Mouse (Mus musculus) heart, adult 2 months (tissue): ENCODE results near the gene Tnk2. TPM values are rescaled to one million over a fixed set of nuclear protein-coding genes. Genes with fewer than 3 reads are reported as not detected.

Experiments
- DNase-seq, 2 experiments: peaks; one replicate each; pipeline ENCODE4 v3.0.0; 2021
- H3K27ac ChIP-seq: fragments of 200-600 bp; 2 replicates; pipeline ENCODE4 v1.8.1; 2022
- H3K27me3 ChIP-seq: fragments of 200-500 bp; 2 replicates; pipeline ENCODE4 v1.6.1; 2012; ENCODE audit warnings: mild to moderate bottlenecking, low read length, inconsistent platforms, mixed read lengths; ENCODE audit not compliant: control insufficient read depth, insufficient read depth
- H3K36me3 ChIP-seq: fragments of 200-500 bp; 2 replicates; pipeline ENCODE4 v1.6.1; 2012; ENCODE audit warnings: low read length, inconsistent platforms; ENCODE audit not compliant: control insufficient read depth, insufficient read depth
- H3K4me1 ChIP-seq: fragments of 200-500 bp; 2 replicates; pipeline ENCODE4 v1.6.1; 2011; ENCODE audit warnings: low read length; ENCODE audit not compliant: control insufficient read depth, insufficient read depth
- H3K4me3 ChIP-seq: fragments of 200-600 bp; 2 replicates; pipeline ENCODE4 v1.8.1; 2022
- H3K79me2 ChIP-seq: fragments of 200-500 bp; replicated peaks from 2 replicates; pipeline ENCODE4 v1.6.1; 2012; ENCODE audit warnings: mild to moderate bottlenecking, inconsistent platforms, low read length, moderate library complexity, mixed read lengths; ENCODE audit not compliant: control insufficient read depth, insufficient read depth
- H3K9ac ChIP-seq: fragments of 200-500 bp; 2 replicates; pipeline ENCODE4 v1.6.1; 2012; ENCODE audit warnings: low read depth, mild to moderate bottlenecking, control low read depth, inconsistent platforms, low read length, mixed read lengths
- CTCF ChIP-seq: fragments of 200-600 bp; IDR thresholded peaks from 2 replicates; pipeline ENCODE4 v1.8.1; 2022; ENCODE audit warnings: antibody characterized with exemption, mild to moderate bottlenecking, moderate library complexity
- EP300 ChIP-seq: fragments of 200-500 bp; IDR thresholded peaks from 2 replicates; pipeline ENCODE4 v1.6.1; 2011; ENCODE audit warnings: low read depth, low read length, control low read depth; ENCODE audit not compliant: insufficient read depth
- POLR2A ChIP-seq: fragments of 200-500 bp; IDR thresholded peaks from 2 replicates; pipeline ENCODE4 v1.6.1; 2011; ENCODE audit warnings: mild to moderate bottlenecking, low read depth, low read length, control low read depth; ENCODE audit not compliant: insufficient read depth
- WGBS: fragments of 180-500 bp; shearing (Covaris S2); methylation state at CpG from one replicate; pipeline ENCODE4 v1.1.7; 2018; 5-methylcytosine and 5-hydroxymethylcytosine counted together
- intact Hi-C: fragments of 180-260 bp; cut with DNase I; formaldehyde crosslinking; loops from one replicate; pipeline ENCODE4 v1.15.1; 2025
- polyA plus RNA-seq: library from polyadenylated mRNA; depleted of rRNA; stranded (reverse); fragments of >200 nt; gene quantifications from 2 replicates; pipeline ENCODE4 v1.2.3, GENCODE M21; 2012
- total RNA-seq, 2 experiments: library from RNA; stranded (reverse); gene quantifications; 2 replicates each; pipeline ENCODE4 v1.2.3; 2021

Gene Tnk2
- total and polyA plus RNA-seq, 3 experiments: 17.8 to 37.0 (median 19.6) TPM

DNA sequence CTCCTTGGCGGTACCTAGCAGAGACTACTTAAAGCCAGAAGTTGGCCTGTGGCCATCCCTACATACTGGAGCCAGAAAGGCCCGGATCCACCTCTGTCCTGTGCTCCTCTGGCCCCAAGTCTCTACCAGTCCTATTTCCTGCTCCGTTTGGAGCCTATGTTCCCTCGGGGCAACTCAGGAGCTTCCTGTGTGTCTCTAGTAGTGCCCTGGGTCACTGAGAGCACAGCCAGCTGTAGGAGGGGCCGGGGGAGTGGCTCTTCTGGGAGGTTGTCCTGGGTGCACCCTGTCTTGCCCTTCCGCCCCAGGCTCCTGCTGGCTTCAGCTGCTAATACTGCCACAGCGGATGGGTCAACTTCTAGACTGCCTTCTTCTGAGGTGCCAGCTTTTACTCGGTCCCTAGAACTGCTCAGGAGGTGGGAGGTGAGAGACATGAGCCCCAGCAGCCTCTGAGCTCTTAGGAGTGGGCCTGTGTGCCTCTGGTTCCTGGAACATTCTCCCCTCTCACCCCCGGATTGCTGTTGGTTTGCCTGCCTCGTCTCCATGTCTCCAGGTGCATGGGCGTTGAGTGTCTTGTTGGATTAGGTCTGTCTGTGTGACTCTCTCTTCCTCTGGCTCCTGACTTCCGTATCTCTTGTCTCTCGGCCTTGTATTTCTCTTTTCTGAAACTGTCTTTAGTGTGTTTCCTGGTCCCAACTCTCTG is 29.3 kb downstream of the Tnk2 start:
- no peak overlapping the region for H3K4me3 ChIP-seq
- no peak for TF ChIP-seq CTCF
- TF ChIP-seq EP300: no peak
- TF ChIP-seq POLR2A: no peak
- H3K4me1 ChIP-seq: peaks cover 9% of the 10 kb centered on the region; the same call in 1 of the 2 replicates
- DNase-seq: peak; percentile 57 to 65
- peak overlapping the region; percentile 65 for H3K27ac ChIP-seq
- H3K79me2 ChIP-seq: no peaks in the 10 kb centered on the region
- WGBS: 55% methylated on average over 13 of the region's 13 CpGs
- no peaks in the 10 kb centered on the region for H3K27me3 ChIP-seq
- H3K36me3 ChIP-seq: no peaks in the 10 kb centered on the region
- no peak overlapping the region for H3K9ac ChIP-seq
- intact Hi-C loops: no loop called here

DNA sequence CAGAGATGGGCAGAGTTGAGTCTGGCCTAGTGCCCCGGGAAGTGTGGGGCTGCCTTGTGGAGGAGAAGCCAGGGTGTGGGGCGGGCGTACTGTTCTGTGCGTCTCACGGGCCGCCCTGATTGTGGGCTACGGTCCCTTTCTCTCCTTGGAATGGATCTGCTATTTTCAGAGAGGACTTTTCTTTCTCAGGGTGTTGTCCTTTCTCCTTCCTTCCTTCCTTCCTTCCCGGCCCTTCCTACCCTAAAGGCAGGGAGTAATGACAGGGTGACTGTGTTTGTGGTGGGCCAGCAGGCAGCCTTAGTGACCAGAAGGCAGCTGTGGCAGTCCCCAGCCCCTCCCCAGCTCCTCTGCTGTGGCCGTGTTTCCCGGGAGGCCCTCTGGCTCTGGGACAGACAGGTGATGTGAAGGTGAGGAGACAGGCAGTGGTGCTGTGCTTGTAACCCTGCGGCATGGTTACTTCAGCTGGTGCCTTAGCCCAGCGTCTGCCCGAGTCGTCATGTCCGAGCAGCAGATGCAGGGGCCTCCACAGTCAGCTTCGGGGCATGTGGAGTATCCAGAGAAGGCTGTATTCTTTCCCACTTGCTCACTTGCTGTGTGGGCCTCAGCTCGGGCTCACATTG is 30.6 kb downstream of the Tnk2 start:
- no peaks in the 10 kb centered on the region for H3K36me3 ChIP-seq
- H3K4me1 ChIP-seq: peaks cover 9% of the 10 kb centered on the region; the same call in 1 of the 2 replicates
- no peak overlapping the region for H3K4me3 ChIP-seq
- 70% methylated on average over 17 of the region's 17 CpGs for WGBS
- no peak overlapping the region for H3K9ac ChIP-seq
- DNase-seq: no peak
- H3K79me2 ChIP-seq: no peaks in the 10 kb centered on the region
- H3K27ac ChIP-seq: peak overlapping the region; percentile 65
- intact Hi-C loops: no loop called here
- no peaks in the 10 kb centered on the region for H3K27me3 ChIP-seq
- TF ChIP-seq POLR2A: no peak
- TF ChIP-seq CTCF: no peak
- TF ChIP-seq EP300: no peak

DNA sequence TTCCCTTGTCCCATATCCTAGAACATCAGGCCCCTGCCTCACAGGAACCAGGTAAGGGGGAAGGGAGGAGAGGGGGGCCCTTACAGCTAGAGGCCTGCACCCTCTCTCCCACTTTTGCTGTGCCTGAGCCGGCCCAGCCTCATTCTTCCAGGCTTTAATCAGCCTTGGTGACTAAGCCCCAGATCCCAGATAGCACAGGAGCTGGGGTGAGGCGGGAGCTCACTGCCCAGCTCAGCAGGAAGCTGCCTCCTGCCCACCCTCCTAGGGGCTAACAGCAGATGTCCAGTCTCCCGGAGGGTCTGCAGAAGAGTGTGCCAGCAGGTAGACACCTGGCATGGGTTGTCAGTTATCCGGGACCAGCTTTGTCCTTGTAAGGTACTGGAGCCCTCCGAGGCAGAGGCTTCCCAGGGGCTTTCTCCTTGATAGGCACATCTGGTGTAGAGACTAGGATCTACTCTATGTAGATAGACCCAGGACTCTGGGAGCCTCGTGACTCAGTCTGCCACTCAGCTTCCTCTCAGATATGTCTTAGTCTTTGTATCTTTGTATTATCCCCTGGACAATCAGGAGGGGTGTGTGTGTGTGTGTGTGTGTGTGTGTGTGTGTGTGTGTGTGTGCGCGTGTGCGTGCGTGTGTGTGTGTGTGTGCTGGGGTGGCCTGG is 33.5 kb downstream of the Tnk2 start:
- DNase-seq: peak in 1 of 2 experiments; percentile 14
- intact Hi-C loops: no loop called here
- no peak for TF ChIP-seq POLR2A
- no peak for TF ChIP-seq CTCF
- no peak for TF ChIP-seq EP300
- Histone ChIP-seq H3K4me3 (no peak overlapping the region), H3K4me1 (peaks cover 9% of the 10 kb centered on the region; the same call in 1 of the 2 replicates), H3K27me3 (no peaks in the 10 kb centered on the region), H3K36me3 (no peaks in the 10 kb centered on the region), H3K9ac (no peak overlapping the region), H3K79me2 (no peaks in the 10 kb centered on the region), H3K27ac (no peak overlapping the region)
- 79% methylated on average over 10 of the region's 10 CpGs for WGBS

DNA sequence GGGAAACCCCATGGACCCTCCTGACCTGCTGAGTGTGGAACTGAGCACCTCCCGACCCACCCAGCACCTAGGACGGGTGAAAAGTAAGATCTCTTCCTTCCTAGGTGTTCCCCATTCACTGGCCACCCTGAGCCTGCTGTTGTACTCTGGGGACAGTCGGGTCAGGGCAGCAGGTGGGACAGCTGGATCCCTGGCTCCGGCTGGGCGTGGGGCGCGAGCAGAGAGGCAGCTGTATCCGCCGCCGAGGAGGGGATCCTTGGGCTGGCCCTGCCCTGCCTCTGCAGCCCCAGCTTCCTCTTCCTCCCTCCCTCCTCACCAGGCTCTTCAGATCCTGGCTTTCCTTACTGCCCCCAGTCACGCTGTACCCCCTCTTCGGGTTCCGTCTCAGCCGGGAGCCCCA is 34.2 kb downstream of the Tnk2 start:
- H3K4me1 ChIP-seq: peaks cover 5% of the 10 kb centered on the region; the same call in 1 of the 2 replicates
- DNase-seq: peak in 1 of 2 experiments; percentile 16
- no peak overlapping the region for H3K9ac ChIP-seq
- intact Hi-C loops: no loop called here
- H3K27me3 ChIP-seq: no peaks in the 10 kb centered on the region
- TF ChIP-seq POLR2A (no peak), CTCF (no peak), EP300 (no peak)
- WGBS: 73% methylated on average over 14 of the region's 14 CpGs
- H3K36me3 ChIP-seq: no peaks in the 10 kb centered on the region
- H3K79me2 ChIP-seq: no peaks in the 10 kb centered on the region
- no peak overlapping the region for H3K27ac ChIP-seq
- no peak overlapping the region for H3K4me3 ChIP-seq

DNA sequence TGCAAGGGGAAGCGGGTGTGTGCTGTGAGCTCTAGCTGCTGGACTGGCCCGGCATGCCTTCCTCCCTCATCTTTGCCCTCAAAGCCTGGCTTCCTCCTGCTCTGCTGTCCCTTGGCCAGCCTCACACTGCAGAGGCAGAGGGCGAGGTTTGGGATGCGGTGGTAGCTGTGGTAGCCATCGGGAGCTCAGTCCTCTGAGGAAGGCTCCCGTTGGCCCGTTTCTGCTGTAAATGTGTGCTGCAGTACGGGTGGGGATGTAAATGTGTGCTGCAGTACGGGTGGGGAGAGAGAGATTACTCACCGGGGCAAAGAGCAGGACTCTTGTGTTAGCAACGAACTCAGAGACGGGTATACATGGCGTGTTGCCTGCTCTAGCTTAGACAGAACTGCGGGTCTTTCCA is 35.1 kb downstream of the Tnk2 start:
- Histone ChIP-seq H3K4me1 (peaks cover 2% of the 10 kb centered on the region; the same call in 1 of the 2 replicates), H3K4me3 (no peak overlapping the region), H3K27me3 (no peaks in the 10 kb centered on the region), H3K27ac (no peak overlapping the region), H3K9ac (no peak overlapping the region), H3K36me3 (no peaks in the 10 kb centered on the region), H3K79me2 (no peaks in the 10 kb centered on the region)
- intact Hi-C loops: no loop called here
- peak in 1 of 2 experiments; percentile 15 for DNase-seq
- WGBS: 73% methylated on average over 14 of the region's 14 CpGs
- no peak for TF ChIP-seq POLR2A

GRCm38 (mm10) chr16:32679976-32680375 is 36.3 kb downstream of the Tnk2 start:
- WGBS: 91% methylated on average over 16 of the region's 16 CpGs
- no peak for TF ChIP-seq EP300
- no peak for TF ChIP-seq POLR2A
- TF ChIP-seq CTCF: no peak
- Histone ChIP-seq H3K4me3 (no peak overlapping the region), H3K27ac (no peak overlapping the region), H3K4me1 (no peaks in the 10 kb centered on the region), H3K9ac (no peak overlapping the region), H3K79me2 (no peaks in the 10 kb centered on the region), H3K27me3 (no peaks in the 10 kb centered on the region), H3K36me3 (no peaks in the 10 kb centered on the region)
- intact Hi-C loops: no loop called here
- DNase-seq: no peak
